Mouse (Mus musculus) thymus, adult 2 months (tissue): ENCODE data around the gene Glis2.

Experiments used
- CTCF ChIP-seq: fragments of 200-500 bp; IDR thresholded peaks from 2 replicates; pipeline ENCODE4 v1.5.1; 2012; ENCODE audit warnings: mild to moderate bottlenecking, control low read depth, low read length, moderate library complexity, borderline replicate concordance; ENCODE audit not compliant: control insufficient read depth, poor library complexity, insufficient read depth; ENCODE audit errors: extremely low read depth
- POLR2A ChIP-seq: fragments of 200-500 bp; IDR thresholded peaks from 2 replicates; pipeline ENCODE4 v1.6.1; 2012; ENCODE audit warnings: mild to moderate bottlenecking, low read length, control low read depth, moderate library complexity; ENCODE audit not compliant: control insufficient read depth, poor library complexity, insufficient read depth; ENCODE audit errors: extremely low read depth

DNA sequence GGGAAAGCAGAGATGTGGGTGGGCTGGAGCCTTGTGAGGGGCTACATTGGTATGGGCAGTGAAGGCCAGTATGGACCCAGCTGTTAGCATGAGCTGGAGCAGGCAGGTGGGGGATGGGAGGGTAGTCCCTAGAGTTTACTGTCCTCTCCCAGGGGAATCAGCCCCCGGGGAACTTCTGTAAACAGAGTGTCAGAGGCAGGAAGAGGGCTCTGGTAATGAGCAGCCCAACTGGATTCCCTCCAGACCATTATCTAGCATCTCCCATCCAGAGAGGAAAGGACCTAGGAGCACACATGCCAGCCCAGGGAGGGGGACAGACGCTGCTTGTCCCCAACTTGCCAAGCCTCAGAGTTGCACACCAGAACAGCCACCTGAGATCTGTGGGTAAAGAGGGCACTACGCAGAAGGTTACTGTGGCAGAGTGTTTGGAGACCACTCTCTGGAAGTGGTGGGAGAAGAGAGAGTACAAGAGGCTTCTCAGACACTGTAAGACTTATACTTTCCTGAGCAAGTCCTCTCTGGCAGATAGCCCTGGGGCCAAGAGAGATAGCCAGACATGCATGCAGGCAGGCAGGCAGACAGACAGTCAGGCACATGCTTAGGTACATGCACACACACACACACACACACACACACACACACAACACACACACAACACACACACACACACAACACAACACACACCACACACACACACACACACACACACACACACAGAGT, 46.8 kb downstream of the Glis2 start:
- TF ChIP-seq CTCF (no peak), POLR2A (no peak)
